32 mouse cellular contexts compared by ENCODE assay signal in genomic region chrX:50425899-50426436, GRCm38 (mm10). TPM values are rescaled to one million over a fixed set of nuclear protein-coding genes. Genes with fewer than 3 reads are reported as not detected.
DNase-seq lines count a peak whose midpoint lies in the region; ATAC-seq lines count a peak whose summit lies in the region.
"Had no signal": no experiment of that assay in that cellular context is flagged by ENCODE, and none has a peak within 500 bp of the region (broad histone marks: within the 10 kb centered on the region; RNA-seq: fewer than 3 reads in every experiment).

No protein-coding gene starts in this region.

- no peaks in the 10 kb centered on the region for H3K9me3 ChIP-seq in forebrain, embryonic 14.5 days (replicated peaks; ENCODE audit: control insufficient read depth, low read length)
- H3K9me3 ChIP-seq in forebrain, embryonic 10.5 days: no peaks in the 10 kb centered on the region
- H3K9me3 ChIP-seq: embryonic facial prominence, embryonic 13.5 days; heart, embryonic 12.5 days; hindbrain, embryonic 13.5 days; intestine, embryonic 15.5 days; limb, embryonic 15.5 days; midbrain, embryonic 15.5 days; stomach, embryonic 15.5 days had no signal

- intact Hi-C loops in left cerebral cortex, postnatal 4 days (cut with DNase I): no loop called here
- intact Hi-C loops in left cerebral cortex, postnatal 10 days (cut with DNase I): no loop called here
- intact Hi-C loops in heart, postnatal 25 days (cut with DNase I): no loop called here

- no peaks in the 10 kb centered on the region for H3K36me3 ChIP-seq in forebrain, embryonic 14.5 days (ENCODE audit: control insufficient read depth, insufficient read depth, low read length)
- H3K36me3 ChIP-seq in forebrain, embryonic 10.5 days (replicated peaks): no peaks in the 10 kb centered on the region
- H3K36me3 ChIP-seq: embryonic facial prominence, embryonic 13.5 days; heart, embryonic 12.5 days; hindbrain, embryonic 13.5 days; intestine, embryonic 15.5 days; limb, embryonic 15.5 days; midbrain, embryonic 15.5 days; stomach, embryonic 15.5 days had no signal

- H3K4me2 ChIP-seq in forebrain, embryonic 14.5 days (ENCODE audit: low read length): no peak overlapping the region
- H3K4me2 ChIP-seq: embryonic facial prominence, embryonic 13.5 days; heart, embryonic 12.5 days; hindbrain, embryonic 13.5 days; intestine, embryonic 15.5 days; limb, embryonic 15.5 days; midbrain, embryonic 15.5 days; stomach, embryonic 15.5 days had no signal

- H3K4me1 ChIP-seq in forebrain, embryonic 14.5 days (ENCODE audit: control insufficient read depth, insufficient read depth, low read length): no peaks in the 10 kb centered on the region
- no peaks in the 10 kb centered on the region for H3K4me1 ChIP-seq in forebrain, embryonic 10.5 days
- H3K4me1 ChIP-seq: embryonic facial prominence, embryonic 13.5 days; heart, embryonic 12.5 days; hindbrain, embryonic 13.5 days; intestine, embryonic 15.5 days; limb, embryonic 15.5 days; midbrain, embryonic 15.5 days; stomach, embryonic 15.5 days had no signal

- ATAC-seq in forebrain, embryonic 14.5 days: no peak
- ATAC-seq in monocyte, adult 5-6 weeks (replicated peaks; ENCODE audit: insufficient number of reproducible peaks, low FRiP score, low TSS enrichment, poor library complexity, severe bottlenecking): no peak
- no peak for ATAC-seq in erythroid progenitor cell, adult 5-6 weeks (replicated peaks; ENCODE audit: low FRiP score, poor library complexity, severe bottlenecking)
- ATAC-seq: CD4-positive, CD25-positive, alpha-beta regulatory T cell, adult 4 months; intestine, embryonic 15.5 days; midbrain, embryonic 15.5 days had no signal

- no peak overlapping the region for H3K4me3 ChIP-seq in forebrain, embryonic 14.5 days (ENCODE audit: low read depth, low read length)
- H3K4me3 ChIP-seq in forebrain, embryonic 10.5 days: no peak overlapping the region
- H3K4me3 ChIP-seq: embryonic facial prominence, embryonic 13.5 days; gastrocnemius, adult 2 months; heart, embryonic 12.5 days; hindbrain, embryonic 13.5 days; intestine, embryonic 15.5 days; limb, embryonic 15.5 days; midbrain, embryonic 15.5 days; stomach, embryonic 15.5 days had no signal

- DNase-seq in forebrain, embryonic 14.5 days (ENCODE audit: low spot score): peak; percentile 3
- no peak for DNase-seq in forebrain, embryonic 10.5 days (ENCODE audit: extremely low spot score, low spot score)
- peak; percentile 24 for DNase-seq in left cerebral cortex, postnatal 4 days
- no peak for DNase-seq in left cerebral cortex, postnatal 10 days (ENCODE audit: extremely low spot score in 1 of 2, low spot score in 2 of 2)
- DNase-seq in cerebellum, adult 9-11 months: peak; percentile 86
- no peak for DNase-seq in heart, postnatal 25 days (ENCODE audit: low spot score)
- DNase-seq: adrenal gland, postnatal 25 days; gastrocnemius, adult 2 months; heart, postnatal 14 days; kidney, adult 9 months; kidney, postnatal 25 days; lung, postnatal 14 days; right cerebral cortex, postnatal 25 days; thymus, adult 18-20 months; thymus, postnatal 4 days had no signal

- H3K27me3 ChIP-seq in forebrain, embryonic 14.5 days (replicated peaks; ENCODE audit: control insufficient read depth, insufficient read depth, low read length): no peaks in the 10 kb centered on the region
- no peaks in the 10 kb centered on the region for H3K27me3 ChIP-seq in forebrain, embryonic 10.5 days (ENCODE audit: poor library complexity, severe bottlenecking)
- H3K27me3 ChIP-seq: embryonic facial prominence, embryonic 13.5 days; heart, embryonic 12.5 days; hindbrain, embryonic 13.5 days; intestine, embryonic 15.5 days; limb, embryonic 15.5 days; midbrain, embryonic 15.5 days; stomach, embryonic 15.5 days had no signal

- no peak overlapping the region for H3K9ac ChIP-seq in forebrain, embryonic 14.5 days (ENCODE audit: low read length)
- H3K9ac ChIP-seq: embryonic facial prominence, embryonic 13.5 days; heart, embryonic 12.5 days; hindbrain, embryonic 13.5 days; intestine, embryonic 15.5 days; limb, embryonic 15.5 days; midbrain, embryonic 15.5 days; stomach, embryonic 15.5 days had no signal

- H3K27ac ChIP-seq in forebrain, embryonic 14.5 days (ENCODE audit: low read depth, low read length): no peak overlapping the region
- no peak overlapping the region for H3K27ac ChIP-seq in forebrain, embryonic 10.5 days
- H3K27ac ChIP-seq: embryonic facial prominence, embryonic 13.5 days; gastrocnemius, adult 2 months; hindbrain, embryonic 13.5 days; intestine, embryonic 15.5 days; limb, embryonic 15.5 days; midbrain, embryonic 15.5 days; stomach, embryonic 15.5 days had no signal

- WGBS in forebrain, embryonic 14.5 days: 77% methylated on average over 3 of the region's 3 CpGs
- WGBS in forebrain, embryonic 10.5 days: 83% methylated on average over 3 of the region's 3 CpGs

RNA-seq across cellular contexts. Expression of gene Olfr1324, which starts 2.3 kb away (rescaled TPM):
- not detected in 2 replicates for polyA plus RNA-seq in forebrain, embryonic 14.5 days (2014; fragmentation: Nextera tagmentation; extraction: Ambion mirVana)
- polyA plus RNA-seq in forebrain, embryonic 10.5 days (2016; fragmentation: Nextera tagmentation; extraction: Ambion mirVana): not detected in 2 replicates
- not detected for total RNA-seq in left cerebral cortex, postnatal 4 days (2021)
- total RNA-seq in left cerebral cortex, postnatal 10 days (2021): not detected
- 0.10 TPM in 1 of 3 replicates, not detected in the others for total RNA-seq in monocyte, adult 5-6 weeks (2017)
- not detected for total RNA-seq in heart, postnatal 25 days (2021)
- not detected in 2 replicates for total RNA-seq in erythroid progenitor cell, adult 5-6 weeks (2015; ENCODE audit: low replicate concordance)
- not detected in 2 replicates for total RNA-seq in erythroid progenitor cell, adult 5-6 weeks (2017; ENCODE audit: low replicate concordance)
- total RNA-seq: adrenal gland, postnatal 25 days; ES-E14; gastrocnemius, adult 2 months; granulocyte monocyte progenitor cell, adult 5-6 weeks; heart, postnatal 14 days; layer of hippocampus, postnatal 14 days; left cerebral cortex, postnatal 25 days; megakaryocyte, adult 5-6 weeks had no signal
- polyA plus RNA-seq: CD4-positive, CD25-positive, alpha-beta regulatory T cell, adult 4 months; embryonic facial prominence, embryonic 13.5 days; heart, embryonic 12.5 days; hindbrain, embryonic 13.5 days; intestine, embryonic 15.5 days; limb, embryonic 15.5 days; liver, embryonic 16.5 days; midbrain, embryonic 15.5 days; spleen, adult 2 months; stomach, embryonic 15.5 days had no signal

Comparison
In these comparisons a context has a peak if more than half of its experiments do, and no peak if none do; other contexts are left out.
1. DNase-seq: peak in forebrain, embryonic 14.5 days (single experiment), left cerebral cortex, postnatal 4 days (single experiment) and cerebellum, adult 9-11 months (single experiment); none in forebrain, embryonic 10.5 days (single experiment), left cerebral cortex, postnatal 10 days (0 of 2) and heart, postnatal 25 days (single experiment).